Mouse (Mus musculus): ENCODE data around the gene Nphp4.

Nphp4 gene

DNA sequence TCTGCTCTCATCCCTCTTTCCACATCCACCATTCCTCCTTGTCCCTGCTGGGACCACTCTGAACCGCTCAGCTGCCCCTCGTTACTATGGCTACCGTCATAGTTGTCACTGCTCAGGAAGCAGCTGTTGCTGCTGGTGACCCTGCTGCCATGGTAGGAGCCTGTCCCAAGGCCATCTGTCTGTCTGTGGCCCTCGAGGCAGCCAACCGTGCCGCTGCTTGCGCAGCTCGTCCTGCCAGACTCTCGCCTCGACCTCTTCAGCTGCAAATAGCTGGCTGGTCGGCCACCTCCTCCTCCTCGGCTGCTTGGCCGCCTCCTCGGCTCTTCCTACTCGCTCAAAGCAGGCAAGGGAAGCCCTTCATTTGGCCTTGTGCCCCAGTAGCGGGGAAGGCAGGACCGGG is 81.7 kb downstream of the Nphp4 start:
- in situ Hi-C loops (cut with MseI, MboI): no loop called here

- in situ Hi-C loops (cut with MseI, MboI): no loop called here
These were observed 91.5 kb downstream of the Nphp4 start for GRCm38 (mm10) chr4:152568006-152568405.

GRCm38 (mm10) chr4:152568662-152569395 is 92.3 kb downstream of the Nphp4 start:
- in situ Hi-C loops (cut with MseI, MboI): no loop called here

- in situ Hi-C loops (cut with MseI, MboI): no loop called here
These were observed 97.8 kb downstream of the Nphp4 start for GRCm38 (mm10) chr4:152574266-152574665.

- in situ Hi-C loops (cut with MseI, MboI): no loop called here
These were observed 100.3 kb downstream of the Nphp4 start for GRCm38 (mm10) chr4:152576826-152577225.

DNA sequence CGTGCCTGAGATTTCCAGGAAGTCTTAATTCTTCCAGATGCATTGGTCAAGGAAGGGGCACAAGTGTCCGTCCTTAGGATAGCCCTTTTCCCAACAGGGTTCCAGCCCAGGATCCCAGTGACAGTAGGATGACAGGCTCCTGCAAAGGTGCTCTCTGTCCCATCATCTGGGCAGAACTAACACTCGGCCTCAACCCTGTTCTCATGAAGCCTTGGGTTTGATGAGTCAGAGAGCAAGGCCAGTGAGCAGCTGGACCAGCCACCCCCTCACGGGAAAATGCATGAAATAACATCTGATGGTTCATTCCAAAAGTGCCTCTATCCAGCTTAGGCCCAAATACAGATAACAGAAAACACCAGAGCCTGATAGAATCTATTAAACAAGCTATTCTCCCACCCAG is 103.5 kb downstream of the Nphp4 start:
- in situ Hi-C loops (cut with MseI, MboI): no loop called here

DNA sequence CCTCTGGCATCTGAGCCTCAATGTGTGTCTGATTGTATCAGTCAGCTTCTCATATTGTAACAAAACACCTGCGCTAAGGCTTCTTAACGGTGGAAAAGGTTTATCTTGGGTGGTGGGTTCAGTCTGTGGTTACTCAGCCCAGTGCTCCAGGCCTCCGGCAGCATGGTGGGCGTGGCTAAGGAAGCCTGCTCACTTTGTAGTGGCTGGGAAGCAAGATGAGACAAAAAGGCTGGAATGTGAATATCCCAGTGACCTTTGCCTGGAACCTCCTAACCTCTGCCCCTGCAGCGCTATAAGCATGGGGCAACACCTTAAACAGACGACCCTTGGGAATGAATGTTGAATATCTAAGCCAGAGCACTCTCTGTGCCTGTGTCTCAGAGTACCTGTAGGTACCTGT is 105.7 kb downstream of the Nphp4 start:
- in situ Hi-C loops (cut with MseI, MboI): no loop called here

DNA sequence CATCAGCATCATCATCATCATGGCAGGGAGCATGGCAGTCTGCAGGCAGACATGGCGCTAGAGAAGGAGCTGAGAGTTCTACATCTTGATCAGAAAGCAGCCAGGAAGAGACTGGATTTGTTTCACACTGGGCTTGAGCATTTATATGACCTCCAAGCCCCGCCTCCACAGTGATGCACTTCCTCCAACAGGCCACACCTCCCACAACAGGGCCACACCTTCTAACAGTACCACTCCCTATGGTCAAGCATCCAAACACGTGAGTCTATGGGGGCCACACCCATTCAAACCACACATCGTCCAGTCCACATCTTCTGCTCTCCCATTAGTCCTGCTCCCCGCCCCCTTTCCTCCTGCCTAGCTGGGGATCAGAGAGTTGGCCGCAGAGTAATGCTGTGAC is 107.1 kb downstream of the Nphp4 start:
- in situ Hi-C loops (cut with MseI, MboI): no loop called here

GRCm38 (mm10) chr4:152585526-152585925 is 109.0 kb downstream of the Nphp4 start:
- in situ Hi-C loops (cut with MseI, MboI): no loop called here

DNA sequence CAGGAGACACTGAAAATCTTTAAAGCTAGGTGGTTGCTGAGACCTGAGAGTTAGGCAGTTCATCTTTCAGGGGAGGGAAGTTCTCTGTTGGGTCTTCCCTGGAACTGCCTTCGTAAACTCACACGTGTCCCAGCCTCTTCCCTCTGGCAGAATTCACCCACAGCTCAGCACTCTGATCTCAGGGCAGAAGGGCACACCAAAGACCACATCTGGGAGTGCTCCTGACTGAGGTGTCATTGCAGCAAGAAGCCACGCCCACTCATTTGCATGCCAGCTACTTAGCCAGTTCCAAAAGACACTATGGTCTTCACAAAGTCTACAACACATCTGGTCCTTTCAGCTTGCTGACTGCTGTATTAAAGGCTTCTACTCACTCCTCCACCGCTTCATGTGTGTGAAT is 109.7 kb downstream of the Nphp4 start:
- in situ Hi-C loops (cut with MseI, MboI): no loop called here

GRCm38 (mm10) chr4:152604285-152604684 is 127.8 kb downstream of the Nphp4 start:
- in situ Hi-C loops (cut with MseI, MboI): no loop called here

DNA sequence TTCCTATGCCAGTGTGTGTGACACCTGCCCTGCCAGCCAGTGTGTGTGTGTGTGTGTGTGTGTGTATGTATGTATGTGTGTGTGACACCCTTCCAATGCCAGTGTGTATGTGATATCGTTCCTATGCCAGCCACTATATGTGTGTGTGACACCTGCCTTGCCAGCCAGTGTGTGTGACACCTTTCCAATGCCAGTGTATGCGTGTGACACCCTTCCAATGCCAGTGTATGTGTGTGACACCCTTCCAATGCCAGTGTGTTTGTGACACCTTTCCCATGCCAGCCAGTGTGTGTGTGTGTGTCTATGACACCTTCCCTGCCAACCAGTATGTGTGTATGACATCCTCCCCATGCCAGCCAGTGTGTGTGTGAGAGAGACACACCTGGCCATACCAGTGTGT is 132.7 kb downstream of the Nphp4 start:
- in situ Hi-C loops (cut with MseI, MboI): no loop called here

DNA sequence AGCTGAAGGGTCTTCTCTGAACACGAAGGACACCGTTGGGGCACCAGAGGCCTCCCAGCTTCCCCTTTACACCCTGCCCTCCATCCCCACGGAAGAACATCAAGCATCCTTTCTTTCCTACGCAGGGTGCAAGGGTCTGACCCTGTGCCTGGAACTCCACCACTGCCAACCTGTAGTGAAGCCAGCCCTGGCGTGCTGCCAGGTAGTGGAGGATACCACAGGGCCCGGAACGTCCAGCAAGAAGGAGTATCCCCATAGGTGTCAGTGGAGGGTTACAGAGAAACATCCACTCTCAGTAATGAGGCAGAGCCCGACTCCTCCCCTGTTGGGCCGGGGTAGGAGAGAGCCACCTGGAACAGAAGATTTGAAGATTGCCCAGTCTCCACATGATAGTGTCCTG is 133.5 kb downstream of the Nphp4 start:
- in situ Hi-C loops (cut with MseI, MboI): no loop called here
